Mouse (Mus musculus): Measurements from ENCODE around the gene Zbtb7b. TPM values are rescaled to one million over a fixed set of nuclear protein-coding genes. Genes with fewer than 3 reads are reported as not detected.

Gene Zbtb7b
- polyA plus RNA-seq (2014; fragmentation: Illumina TruSeq; extraction: RNeasy Lipid Tissue Mini Kit (QIAGEN cat#74804); ENCODE audit: low read depth, low replicate concordance): 11.5 TPM

GRCm38 (mm10) chr3:89394006-89394893, at the start of gene Zbtb7b:
TSS of gene Zbtb7b (minus strand) at chr3:89394776.

GRCm38 (mm10) chr3:89436176-89437113, 41.9 kb upstream of the Zbtb7b start, which contains the start of gene Pbxip1:
TSS of gene Pbxip1 (plus strand) at chr3:89436706.

GRCm38 (mm10) chr3:89430171-89431159, 35.9 kb upstream of the Zbtb7b start, which contains the start of gene Pygo2:
TSS of gene Pygo2 (plus strand) at chr3:89430214.

GRCm38 (mm10) chr3:89418170-89418860, 23.7 kb upstream of the Zbtb7b start, which contains the start of the genes Cks1b and Shc1:
TSS of gene Cks1b (minus strand) at chr3:89418383.
TSS of gene Shc1 (plus strand) at chr3:89418443.

GRCm38 (mm10) chr3:89411490-89412393, 17.2 kb upstream of the Zbtb7b start, which contains the start of gene Flad1:
TSS of gene Flad1 (minus strand) at chr3:89411870.

GRCm38 (mm10) chr3:89402693-89403092, 8.1 kb upstream of the Zbtb7b start, which contains the start of gene Lenep:
TSS of gene Lenep (minus strand) at chr3:89402793.

GRCm38 (mm10) chr3:89365153-89365485, 29.5 kb downstream of the Zbtb7b start, which contains the start of gene Dcst1:
TSS of gene Dcst1 (minus strand) at chr3:89365253.

GRCm38 (mm10) chr3:89361675-89362074, 32.9 kb downstream of the Zbtb7b start, which contains the start of gene Dcst2:
TSS of gene Dcst2 (plus strand) at chr3:89361975.

GRCm38 (mm10) chr3:89349869-89350501, 44.6 kb downstream of the Zbtb7b start, which contains the start of gene Adam15:
TSS of gene Adam15 (minus strand) at chr3:89349996.

GRCm38 (mm10) chr3:89337721-89338578, 56.6 kb downstream of the Zbtb7b start, which contains the start of gene Efna4:
TSS of gene Efna4 (minus strand) at chr3:89338028.

Other genes starting within 250 kb of the Zbtb7b start
- not detected for gene Hcn3, start 234.6 kb downstream of the Zbtb7b start, polyA plus RNA-seq (2014; fragmentation: Illumina TruSeq; extraction: RNeasy Lipid Tissue Mini Kit (QIAGEN cat#74804); ENCODE audit: low read depth, low replicate concordance)
- 19.0 TPM for gene Clk2, start 230.0 kb downstream of the Zbtb7b start, polyA plus RNA-seq (2014; fragmentation: Illumina TruSeq; extraction: RNeasy Lipid Tissue Mini Kit (QIAGEN cat#74804); ENCODE audit: low read depth, low replicate concordance)
- gene Scamp3, start 217.3 kb downstream of the Zbtb7b start, polyA plus RNA-seq (2014; fragmentation: Illumina TruSeq; extraction: RNeasy Lipid Tissue Mini Kit (QIAGEN cat#74804); ENCODE audit: low read depth, low replicate concordance): 10.6 TPM
- gene Fam189b, start 211.6 kb downstream of the Zbtb7b start, polyA plus RNA-seq (2014; fragmentation: Illumina TruSeq; extraction: RNeasy Lipid Tissue Mini Kit (QIAGEN cat#74804); ENCODE audit: low read depth, low replicate concordance): 0.76 TPM
- gene Gba, start 191.8 kb downstream of the Zbtb7b start, polyA plus RNA-seq (2014; fragmentation: Illumina TruSeq; extraction: RNeasy Lipid Tissue Mini Kit (QIAGEN cat#74804); ENCODE audit: low read depth, low replicate concordance): 16.0 TPM
- 1.5 TPM for gene Thbs3, start 179.6 kb downstream of the Zbtb7b start, polyA plus RNA-seq (2014; fragmentation: Illumina TruSeq; extraction: RNeasy Lipid Tissue Mini Kit (QIAGEN cat#74804); ENCODE audit: low read depth, low replicate concordance)
- gene Mtx1, start 167.7 kb downstream of the Zbtb7b start, polyA plus RNA-seq (2014; fragmentation: Illumina TruSeq; extraction: RNeasy Lipid Tissue Mini Kit (QIAGEN cat#74804); ENCODE audit: low read depth, low replicate concordance): 29.7 TPM
- gene Muc1, start 165.7 kb downstream of the Zbtb7b start, polyA plus RNA-seq (2014; fragmentation: Illumina TruSeq; extraction: RNeasy Lipid Tissue Mini Kit (QIAGEN cat#74804); ENCODE audit: low read depth, low replicate concordance): 5.0 TPM
- gene Krtcap2, start 148.8 kb downstream of the Zbtb7b start, polyA plus RNA-seq (2014; fragmentation: Illumina TruSeq; extraction: RNeasy Lipid Tissue Mini Kit (QIAGEN cat#74804); ENCODE audit: low read depth, low replicate concordance): 24.4 TPM
- gene Trim46, start 148.5 kb downstream of the Zbtb7b start, polyA plus RNA-seq (2014; fragmentation: Illumina TruSeq; extraction: RNeasy Lipid Tissue Mini Kit (QIAGEN cat#74804); ENCODE audit: low read depth, low replicate concordance): 0.19 TPM
- not detected for gene Dpm3, start 135.4 kb downstream of the Zbtb7b start, polyA plus RNA-seq (2014; fragmentation: Illumina TruSeq; extraction: RNeasy Lipid Tissue Mini Kit (QIAGEN cat#74804); ENCODE audit: low read depth, low replicate concordance)
- gene Slc50a1, start 124.2 kb downstream of the Zbtb7b start, polyA plus RNA-seq (2014; fragmentation: Illumina TruSeq; extraction: RNeasy Lipid Tissue Mini Kit (QIAGEN cat#74804); ENCODE audit: low read depth, low replicate concordance): 38.2 TPM
- 20.5 TPM for gene Efna1, start 113.6 kb downstream of the Zbtb7b start, polyA plus RNA-seq (2014; fragmentation: Illumina TruSeq; extraction: RNeasy Lipid Tissue Mini Kit (QIAGEN cat#74804); ENCODE audit: low read depth, low replicate concordance)
- gene Efna3, start 71.8 kb downstream of the Zbtb7b start, polyA plus RNA-seq (2014; fragmentation: Illumina TruSeq; extraction: RNeasy Lipid Tissue Mini Kit (QIAGEN cat#74804); ENCODE audit: low read depth, low replicate concordance): not detected
- not detected for gene Efna4, start 56.7 kb downstream of the Zbtb7b start, polyA plus RNA-seq (2014; fragmentation: Illumina TruSeq; extraction: RNeasy Lipid Tissue Mini Kit (QIAGEN cat#74804); ENCODE audit: low read depth, low replicate concordance)
- 14.9 TPM for gene Adam15, start 44.8 kb downstream of the Zbtb7b start, polyA plus RNA-seq (2014; fragmentation: Illumina TruSeq; extraction: RNeasy Lipid Tissue Mini Kit (QIAGEN cat#74804); ENCODE audit: low read depth, low replicate concordance)
- not detected for gene Dcst2, start 32.8 kb downstream of the Zbtb7b start, polyA plus RNA-seq (2014; fragmentation: Illumina TruSeq; extraction: RNeasy Lipid Tissue Mini Kit (QIAGEN cat#74804); ENCODE audit: low read depth, low replicate concordance)
- gene Dcst1, start 29.5 kb downstream of the Zbtb7b start, polyA plus RNA-seq (2014; fragmentation: Illumina TruSeq; extraction: RNeasy Lipid Tissue Mini Kit (QIAGEN cat#74804); ENCODE audit: low read depth, low replicate concordance): 0.35 TPM
- 2.4 TPM for gene Lenep, start 8.0 kb upstream of the Zbtb7b start, polyA plus RNA-seq (2014; fragmentation: Illumina TruSeq; extraction: RNeasy Lipid Tissue Mini Kit (QIAGEN cat#74804); ENCODE audit: low read depth, low replicate concordance)
- gene Flad1, start 17.1 kb upstream of the Zbtb7b start, polyA plus RNA-seq (2014; fragmentation: Illumina TruSeq; extraction: RNeasy Lipid Tissue Mini Kit (QIAGEN cat#74804); ENCODE audit: low read depth, low replicate concordance): 1.6 TPM
- 3.3 TPM for gene Cks1b, start 23.6 kb upstream of the Zbtb7b start, polyA plus RNA-seq (2014; fragmentation: Illumina TruSeq; extraction: RNeasy Lipid Tissue Mini Kit (QIAGEN cat#74804); ENCODE audit: low read depth, low replicate concordance)
- gene Shc1, start 23.7 kb upstream of the Zbtb7b start, polyA plus RNA-seq (2014; fragmentation: Illumina TruSeq; extraction: RNeasy Lipid Tissue Mini Kit (QIAGEN cat#74804); ENCODE audit: low read depth, low replicate concordance): 33.2 TPM
- gene Pygo2, start 35.4 kb upstream of the Zbtb7b start, polyA plus RNA-seq (2014; fragmentation: Illumina TruSeq; extraction: RNeasy Lipid Tissue Mini Kit (QIAGEN cat#74804); ENCODE audit: low read depth, low replicate concordance): 7.7 TPM
- 23.5 TPM for gene Pbxip1, start 41.9 kb upstream of the Zbtb7b start, polyA plus RNA-seq (2014; fragmentation: Illumina TruSeq; extraction: RNeasy Lipid Tissue Mini Kit (QIAGEN cat#74804); ENCODE audit: low read depth, low replicate concordance)
- 1.9 TPM for gene Pmvk, start 59.8 kb upstream of the Zbtb7b start, polyA plus RNA-seq (2014; fragmentation: Illumina TruSeq; extraction: RNeasy Lipid Tissue Mini Kit (QIAGEN cat#74804); ENCODE audit: low read depth, low replicate concordance)
- 10.0 TPM for gene Kcnn3, start 125.4 kb upstream of the Zbtb7b start, polyA plus RNA-seq (2014; fragmentation: Illumina TruSeq; extraction: RNeasy Lipid Tissue Mini Kit (QIAGEN cat#74804); ENCODE audit: low read depth, low replicate concordance)